Mouse (Mus musculus) kidney, postnatal 0 days (tissue): Measurements from ENCODE around the gene Npas1. TPM values are rescaled to one million over a fixed set of nuclear protein-coding genes. Genes with fewer than 3 reads are reported as not detected.

Experiments used
- ATAC-seq: fragments of 200-750 bp; cut with Nextera tagmentation; replicated peaks from 2 replicates; pipeline ENCODE4 v1.8.0; 2017; ENCODE audit warnings: low read depth, moderate number of reproducible peaks, moderate TSS enrichment, moderate library complexity; ENCODE audit not compliant: low FRiP score
- DNase-seq: peaks from one replicate; pipeline ENCODE4 v3.0.0-alpha.2; 2016; ENCODE audit warnings: low spot score
- H3K27ac ChIP-seq: fragments of 300-500 bp; sonication (generic); 2 replicates; pipeline ENCODE4 v1.5.1; 2014; ENCODE audit warnings: mild to moderate bottlenecking
- H3K27me3 ChIP-seq: fragments of 300-500 bp; sonication (generic); 2 replicates; pipeline ENCODE4 v1.6.1; 2014; ENCODE audit warnings: low read length, mixed read lengths; ENCODE audit not compliant: insufficient read depth
- H3K36me3 ChIP-seq: fragments of 300-500 bp; sonication (generic); 2 replicates; pipeline ENCODE4 v1.6.1; 2014; ENCODE audit warnings: low read length, mixed read lengths; ENCODE audit not compliant: insufficient read depth
- H3K4me1 ChIP-seq: fragments of 300-500 bp; sonication (generic); replicated peaks from 2 replicates; pipeline ENCODE4 v1.6.1; 2014; ENCODE audit warnings: antibody characterized with exemption, low read length, mixed read lengths; ENCODE audit not compliant: insufficient read depth
- H3K4me2 ChIP-seq: fragments of 300-500 bp; sonication (generic); 2 replicates; pipeline ENCODE4 v1.6.1; 2014; ENCODE audit warnings: mild to moderate bottlenecking, low read length, moderate library complexity, mixed read lengths
- H3K4me3 ChIP-seq: fragments of 300-500 bp; sonication (generic); replicated peaks from 2 replicates; pipeline ENCODE4 v1.5.1; 2014; ENCODE audit warnings: low read depth, low read length
- H3K9ac ChIP-seq: fragments of 300-500 bp; sonication (generic); 2 replicates; pipeline ENCODE4 v1.6.1; 2014; ENCODE audit warnings: low read depth, low read length
- H3K9me3 ChIP-seq: fragments of 300-500 bp; sonication (generic); replicated peaks from 2 replicates; pipeline ENCODE4 v1.6.1; 2016; ENCODE audit warnings: low read length, inconsistent platforms, mixed read lengths
- CTCF ChIP-seq: IDR thresholded peaks from 2 replicates; pipeline ENCODE4 v1.5.1; 2016; ENCODE audit warnings: antibody characterized with exemption, low read depth, mild to moderate bottlenecking, moderate library complexity
- WGBS: fragments of 180-500 bp; shearing (Covaris S2); extraction: QIAGEN DNeasy Blood & Tissue Kit; methylation state at CpG from one replicate; pipeline ENCODE4 v1.1.7; 2014; 5-methylcytosine and 5-hydroxymethylcytosine counted together
- polyA plus RNA-seq: library from polyadenylated mRNA; unstranded; fragments of >200 nt; fragmentation: Nextera tagmentation; extraction: Ambion mirVana; gene quantifications from 2 replicates; pipeline ENCODE4 v1.2.1, GENCODE M21; 2015

Npas1 gene
- polyA plus RNA-seq, 1 experiment from 2014 or later: 0.33 TPM

DNA sequence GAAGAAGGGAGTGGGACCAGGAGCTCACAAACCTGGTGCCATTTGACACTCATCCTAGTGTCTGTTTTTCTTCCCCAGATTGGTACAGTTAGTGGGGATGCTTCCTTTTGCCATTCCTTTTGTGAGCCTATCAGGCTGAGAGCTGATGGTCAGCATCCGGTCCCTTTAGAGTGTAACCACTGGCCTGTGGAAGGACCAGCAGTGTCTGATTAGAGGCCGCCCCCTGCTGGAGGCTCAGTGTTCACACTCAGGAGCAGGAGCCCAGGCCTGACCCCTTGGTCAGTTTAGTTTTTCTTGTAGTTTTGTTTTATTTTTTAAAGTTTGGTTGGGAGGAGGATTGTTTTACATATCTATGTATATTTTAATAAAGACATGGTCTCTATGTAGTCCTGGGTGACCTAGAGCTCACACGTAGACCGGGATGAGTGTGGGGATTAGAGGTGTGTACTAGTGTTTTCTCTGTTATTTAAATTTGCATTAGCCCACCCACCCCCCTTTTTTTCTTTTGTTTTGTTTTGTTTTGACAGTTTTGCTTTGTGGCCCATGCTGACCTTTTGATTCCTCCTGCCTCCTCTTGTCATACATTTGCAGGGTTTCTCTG lies 51.3 kb downstream of the Npas1 start:
- DNase-seq: peak; percentile 93
- H3K9ac ChIP-seq: no peak overlapping the region
- 60% methylated on average over 4 of the region's 4 CpGs for whole genome bisulfite sequencing

GRCm38 (mm10) chr7:16425721-16426120 lies 51.8 kb downstream of the Npas1 start:
- no peak overlapping the region for H3K4me2 ChIP-seq
- no peak overlapping the region for H3K27ac ChIP-seq
- no peaks in the 10 kb centered on the region for H3K9me3 ChIP-seq
- H3K36me3 ChIP-seq: peaks cover 81% of the 10 kb centered on the region
- H3K9ac ChIP-seq: no peak overlapping the region
- no peaks in the 10 kb centered on the region for H3K4me1 ChIP-seq
- ATAC-seq: peak; percentile 14; the same call in 1 of the 2 replicates
- no peak for TF ChIP-seq CTCF
- no peak for DNase-seq
- 83% methylated on average over 10 of the region's 10 CpGs for WGBS
- no peaks in the 10 kb centered on the region for H3K27me3 ChIP-seq
- H3K4me3 ChIP-seq: no peak overlapping the region

More for the DNA sequence above, 51.3 kb downstream of the Npas1 start:
- Histone ChIP-seq H3K27ac (no peak overlapping the region), H3K27me3 (no peaks in the 10 kb centered on the region), H3K4me2 (no peak overlapping the region), H3K9me3 (no peaks in the 10 kb centered on the region), H3K4me1 (no peaks in the 10 kb centered on the region), H3K4me3 (no peak overlapping the region), H3K36me3 (peaks cover 81% of the 10 kb centered on the region)
- TF ChIP-seq CTCF: peak; percentile 86
- ATAC-seq: peak; percentile 86; the same call in 1 of the 2 replicates

DNA sequence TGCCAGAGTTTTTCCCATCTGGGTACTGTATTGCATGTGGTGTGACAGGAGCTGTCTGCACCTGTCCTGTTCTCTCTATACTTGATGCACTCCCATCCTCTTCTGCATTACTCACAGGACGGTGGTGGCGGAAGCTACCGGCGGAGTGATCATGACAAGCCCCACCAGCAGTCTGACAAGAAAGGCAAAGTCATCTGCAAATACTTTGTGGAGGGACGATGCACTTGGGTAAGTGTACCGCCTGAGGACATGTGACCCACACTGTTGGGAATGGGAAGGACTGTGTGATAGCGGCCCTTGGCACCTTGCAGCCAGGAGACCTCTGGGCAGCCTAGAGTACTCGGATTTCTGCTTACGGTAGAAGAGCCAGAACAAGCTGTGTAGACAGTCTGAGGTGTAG lies 53.8 kb downstream of the Npas1 start:
- Histone ChIP-seq H3K4me1 (no peaks in the 10 kb centered on the region), H3K27ac (no peak overlapping the region), H3K4me2 (no peak overlapping the region), H3K4me3 (no peak overlapping the region), H3K27me3 (no peaks in the 10 kb centered on the region), H3K9me3 (no peaks in the 10 kb centered on the region), H3K9ac (no peak overlapping the region), H3K36me3 (peaks cover 80% of the 10 kb centered on the region)
- WGBS: 88% methylated on average over 9 of the region's 9 CpGs
- no peak for TF ChIP-seq CTCF
- ATAC-seq (no peak), DNase-seq (no peak)

DNA sequence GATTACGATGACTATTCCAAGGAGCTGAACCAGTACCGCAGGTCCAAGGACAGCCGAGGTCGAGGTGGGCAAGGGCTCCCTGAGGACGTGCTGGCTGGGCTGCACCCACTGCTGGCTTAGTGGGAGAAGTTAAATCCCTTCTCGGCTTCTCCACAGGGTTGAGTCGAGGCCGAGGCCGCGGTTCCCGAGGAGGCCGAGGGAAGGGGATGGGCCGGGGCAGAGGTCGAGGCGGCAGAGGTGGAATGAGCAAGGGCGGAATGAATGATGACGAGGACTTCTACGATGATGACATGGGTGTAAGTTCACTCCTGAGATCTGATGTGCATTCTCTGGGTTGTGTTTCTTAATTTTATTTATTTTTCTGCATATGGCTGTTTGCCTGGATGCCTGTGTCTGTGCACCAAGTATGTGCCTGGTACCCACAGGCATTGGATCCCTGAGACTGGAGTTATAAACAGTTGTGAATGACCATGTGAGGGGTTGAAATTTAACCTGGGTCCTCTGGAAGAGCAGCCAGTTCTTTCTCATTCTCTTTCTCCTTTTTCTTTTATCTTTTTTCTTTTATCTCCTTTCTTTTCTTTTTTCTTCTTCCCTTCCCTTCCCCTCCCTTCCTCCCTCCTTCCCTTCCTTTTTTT lies 55.2 kb downstream of the Npas1 start:
- no peak for TF ChIP-seq CTCF
- no peak overlapping the region for H3K4me2 ChIP-seq
- H3K27ac ChIP-seq: no peak overlapping the region
- no peak overlapping the region for H3K9ac ChIP-seq
- H3K4me1 ChIP-seq: peaks cover 5% of the 10 kb centered on the region; the same call in 1 of the 2 replicates
- H3K9me3 ChIP-seq: no peaks in the 10 kb centered on the region
- H3K27me3 ChIP-seq: no peaks in the 10 kb centered on the region
- H3K36me3 ChIP-seq: peaks cover 78% of the 10 kb centered on the region
- DNase-seq: no peak
- H3K4me3 ChIP-seq: no peak overlapping the region
- no peak for ATAC-seq
- WGBS: 83% methylated on average over 18 of the region's 18 CpGs

- DNase-seq (no peak), ATAC-seq (no peak)
- peaks cover 19% of the 10 kb centered on the region; the same call in 1 of the 2 replicates for H3K4me1 ChIP-seq
- WGBS: 90% methylated on average over 8 of the region's 8 CpGs
- no peak for TF ChIP-seq CTCF
- no peak overlapping the region for H3K9ac ChIP-seq
- H3K4me3 ChIP-seq: no peak overlapping the region
- H3K27ac ChIP-seq: no peak overlapping the region
- no peak overlapping the region for H3K4me2 ChIP-seq
- no peaks in the 10 kb centered on the region for H3K27me3 ChIP-seq
- H3K9me3 ChIP-seq: no peaks in the 10 kb centered on the region
- H3K36me3 ChIP-seq: peaks cover 74% of the 10 kb centered on the region
Observed at GRCm38 (mm10) chr7:16420493-16421118, 56.9 kb downstream of the Npas1 start.

DNA sequence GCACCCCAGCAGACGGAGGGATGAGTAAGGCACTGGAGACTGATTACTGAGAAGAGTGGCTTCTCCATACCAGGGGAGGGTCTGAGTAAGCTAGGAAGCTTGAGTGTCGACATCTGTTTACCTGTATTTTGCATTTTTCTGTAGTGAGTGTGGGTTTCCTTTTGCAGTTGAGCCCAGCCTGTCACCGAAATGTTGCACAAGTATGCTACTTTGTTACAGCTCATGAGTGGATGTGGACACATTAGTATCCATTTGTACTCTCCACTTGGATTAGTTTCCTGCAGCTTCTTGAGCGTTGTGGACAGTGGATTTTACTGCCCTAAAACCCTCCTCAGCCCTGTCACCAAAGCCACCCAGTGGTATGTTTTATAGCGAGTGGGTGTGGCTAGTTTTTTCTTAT lies 58.8 kb downstream of the Npas1 start:
- no peak for TF ChIP-seq CTCF
- Histone ChIP-seq H3K9ac (no peak overlapping the region), H3K27me3 (no peaks in the 10 kb centered on the region), H3K27ac (no peak overlapping the region), H3K4me1 (peaks cover 27% of the 10 kb centered on the region; the same call in 1 of the 2 replicates), H3K9me3 (no peaks in the 10 kb centered on the region), H3K4me2 (no peak overlapping the region), H3K36me3 (peaks cover 55% of the 10 kb centered on the region), H3K4me3 (no peak overlapping the region)
- DNase-seq (no peak), ATAC-seq (no peak)
- 84% methylated on average over 5 of the region's 5 CpGs for WGBS
